Mouse (Mus musculus) stomach, embryonic 14.5 days (tissue): ENCODE measurements around the gene Eif3g. TPM values are rescaled to one million over a fixed set of nuclear protein-coding genes. Genes with fewer than 3 reads are reported as not detected.

Experiments used
- ATAC-seq: fragments of 200-750 bp; cut with Nextera tagmentation; 2 replicates; pipeline ENCODE4 v1.8.0; 2017; ENCODE audit warnings: low read depth, moderate TSS enrichment; ENCODE audit not compliant: insufficient number of reproducible peaks, insufficient read depth, low FRiP score
- H3K27ac ChIP-seq: fragments of 300-500 bp; sonication (generic); 2 replicates; pipeline ENCODE4 v1.5.1; 2014; ENCODE audit warnings: mild to moderate bottlenecking, low read length, moderate library complexity, mixed read lengths
- H3K27me3 ChIP-seq: fragments of 300-500 bp; sonication (generic); 2 replicates; pipeline ENCODE4 v1.6.1; 2014; ENCODE audit warnings: low read length, control low read depth, mixed read lengths; ENCODE audit not compliant: control insufficient read depth, insufficient read depth
- H3K36me3 ChIP-seq: fragments of 300-500 bp; sonication (generic); 2 replicates; pipeline ENCODE4 v1.6.1; 2014; ENCODE audit warnings: mild to moderate bottlenecking, control low read depth, low read length, moderate library complexity, mixed read lengths; ENCODE audit not compliant: control insufficient read depth, insufficient read depth
- H3K4me1 ChIP-seq: fragments of 300-500 bp; sonication (generic); 2 replicates; pipeline ENCODE4 v1.6.1; 2014; ENCODE audit warnings: low read length, control low read depth, mixed read lengths; ENCODE audit not compliant: control insufficient read depth, insufficient read depth
- H3K4me2 ChIP-seq: fragments of 300-500 bp; sonication (generic); replicated peaks from 2 replicates; pipeline ENCODE4 v1.6.1; 2014; ENCODE audit warnings: low read depth, low read length, control low read depth
- H3K4me3 ChIP-seq: fragments of 300-500 bp; sonication (generic); 2 replicates; pipeline ENCODE4 v1.5.1; 2014; ENCODE audit warnings: low read depth, low read length, control low read depth
- H3K9ac ChIP-seq: fragments of 300-500 bp; sonication (generic); replicated peaks from 2 replicates; pipeline ENCODE4 v1.6.1; 2014; ENCODE audit warnings: low read depth, mild to moderate bottlenecking, control low read depth, low read length, moderate library complexity, mixed read lengths
- H3K9me3 ChIP-seq: fragments of 300-500 bp; sonication (generic); 2 replicates; pipeline ENCODE4 v1.6.1; 2016; ENCODE audit warnings: low read depth, low read length, control low read depth; ENCODE audit not compliant: control insufficient read depth
- WGBS: fragments of 180-500 bp; shearing (Covaris S2); extraction: QIAGEN DNeasy Blood & Tissue Kit; methylation state at CpG from one replicate; pipeline ENCODE4 v1.1.7; 2014; 5-methylcytosine and 5-hydroxymethylcytosine counted together
- polyA plus RNA-seq: library from polyadenylated mRNA; unstranded; fragments of >200 nt; fragmentation: Nextera tagmentation; extraction: Ambion mirVana; gene quantifications from 2 replicates; pipeline ENCODE4 v1.2.1, GENCODE M21; 2014

Eif3g gene
- polyA plus RNA-seq, 1 experiment from 2014 or later: 289 TPM

DNA sequence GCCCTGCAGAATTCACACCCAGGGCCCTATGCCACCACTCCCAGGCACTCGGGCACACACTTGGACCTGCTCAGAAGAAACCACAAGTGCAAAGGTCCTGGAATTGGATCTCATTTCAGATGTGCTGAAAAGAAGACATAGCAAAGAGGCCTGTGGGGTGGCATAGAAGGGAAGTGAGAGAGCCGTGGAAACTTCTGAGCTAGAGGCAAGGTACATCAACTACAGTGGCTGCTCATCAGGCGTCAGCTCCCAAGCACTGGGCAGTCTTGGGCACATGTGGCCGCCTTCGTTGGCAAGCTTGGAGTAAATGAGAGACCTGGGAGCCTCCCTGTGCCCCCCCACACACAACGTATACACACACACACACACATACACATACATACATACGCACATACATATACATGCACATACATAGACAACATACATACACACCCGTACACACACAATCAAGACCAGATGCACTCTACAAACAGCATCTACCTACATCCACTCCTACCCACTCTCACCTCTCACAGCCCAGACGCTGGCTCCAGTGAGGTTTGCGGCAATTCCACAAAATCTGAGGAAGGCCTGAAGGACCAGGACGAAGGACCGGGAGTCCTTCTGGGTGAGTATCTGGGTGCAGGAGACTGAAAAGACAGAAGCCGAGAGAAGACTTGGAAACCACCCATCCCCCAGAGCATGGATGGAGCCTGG is 19.2 kb downstream of the Eif3g start, which contains the start of gene Angptl6:
TSS of gene Angptl6 (minus strand) at position 631 of the 696 bp plus-strand sequence.
- Histone ChIP-seq H3K4me2 (peak within 1 kb of the TSS; percentile 63), H3K4me3 (peak within 1 kb of the TSS; percentile 35), H3K4me1 (peaks cover 10% of the 10 kb centered on the region; the same call in 1 of the 2 replicates), H3K9ac (peak within 1 kb of the TSS; percentile 42), H3K9me3 (no peaks in the 10 kb centered on the region), H3K27ac (peak within 1 kb of the TSS; percentile 94), H3K27me3 (no peaks in the 10 kb centered on the region), H3K36me3 (0 out of 2 replicates have a peak, but pooled peaks cover 3% of the 10 kb centered on the region)
- no peak for ATAC-seq
- WGBS: 78% methylated on average over 13 of the region's 13 CpGs

DNA sequence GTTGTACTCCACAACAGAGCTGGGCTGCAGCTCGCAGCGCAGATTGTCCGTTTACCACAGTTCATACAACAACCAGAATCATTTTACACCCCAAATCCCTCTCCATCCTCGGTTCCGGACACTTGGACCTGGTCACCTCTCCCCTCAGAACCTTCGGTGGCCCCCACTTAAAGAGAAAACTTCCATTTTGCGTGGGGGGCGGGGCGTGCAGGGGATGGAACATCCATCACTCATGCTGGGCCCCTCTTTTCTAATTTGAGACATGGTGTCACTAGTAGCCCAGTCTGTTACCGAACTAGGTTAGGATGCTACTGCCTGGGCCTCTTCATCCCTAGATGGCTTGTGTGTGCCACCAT is 19.7 kb downstream of the Eif3g start:
- Histone ChIP-seq H3K27me3 (no peaks in the 10 kb centered on the region), H3K9me3 (no peaks in the 10 kb centered on the region), H3K4me2 (peak overlapping the region; percentile 63), H3K4me3 (peak overlapping the region; percentile 35), H3K9ac (peak overlapping the region; percentile 42), H3K27ac (peak overlapping the region; percentile 94), H3K36me3 (0 out of 2 replicates have a peak, but pooled peaks cover 3% of the 10 kb centered on the region), H3K4me1 (peaks cover 10% of the 10 kb centered on the region; the same call in 1 of the 2 replicates)
- 15% methylated on average over 10 of the region's 10 CpGs for WGBS
- no peak for ATAC-seq

DNA sequence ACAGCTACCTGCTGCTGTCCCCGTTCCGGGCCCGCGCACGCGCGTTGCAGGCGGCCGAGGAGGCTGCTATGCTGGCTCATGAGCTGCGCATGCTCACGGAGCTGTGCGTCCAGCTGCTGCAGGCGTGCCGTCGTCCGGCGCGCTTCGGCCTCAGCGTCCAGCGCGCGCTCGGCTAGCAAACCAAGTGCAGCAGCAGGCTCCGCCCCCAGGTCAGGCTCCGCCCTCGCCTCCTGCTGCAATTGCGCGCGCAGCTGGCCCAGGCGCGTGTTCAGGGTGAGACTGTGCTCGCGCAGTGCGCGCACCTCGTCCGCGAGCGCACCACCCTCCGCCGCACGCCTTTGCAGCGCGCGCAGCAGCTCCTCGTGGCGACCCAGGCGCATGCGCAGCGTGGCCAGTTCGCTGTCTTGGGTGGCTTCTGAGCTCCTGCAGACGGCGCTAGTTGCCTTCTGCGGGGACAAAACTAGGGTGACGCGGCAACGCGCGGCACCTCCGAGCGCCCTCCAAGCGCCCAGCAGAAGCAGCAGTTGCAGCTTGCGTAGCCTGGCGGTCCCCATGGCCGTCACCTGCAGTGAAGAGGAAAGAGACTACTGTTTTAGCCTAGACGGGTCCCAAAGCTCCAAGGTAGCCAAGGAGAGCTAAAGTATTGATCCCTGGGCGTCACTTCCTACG is 20.2 kb downstream of the Eif3g start:
- Histone ChIP-seq H3K4me1 (peaks cover 10% of the 10 kb centered on the region; the same call in 1 of the 2 replicates), H3K9ac (peak overlapping the region; percentile 42), H3K27ac (peak overlapping the region; percentile 94), H3K27me3 (no peaks in the 10 kb centered on the region), H3K4me3 (peak overlapping the region; percentile 35), H3K4me2 (peak overlapping the region; percentile 63), H3K36me3 (0 out of 2 replicates have a peak, but pooled peaks cover 3% of the 10 kb centered on the region), H3K9me3 (no peaks in the 10 kb centered on the region)
- WGBS: under 1% methylated on average over 69 of the region's 69 CpGs
- peak; percentile 92 for ATAC-seq

DNA sequence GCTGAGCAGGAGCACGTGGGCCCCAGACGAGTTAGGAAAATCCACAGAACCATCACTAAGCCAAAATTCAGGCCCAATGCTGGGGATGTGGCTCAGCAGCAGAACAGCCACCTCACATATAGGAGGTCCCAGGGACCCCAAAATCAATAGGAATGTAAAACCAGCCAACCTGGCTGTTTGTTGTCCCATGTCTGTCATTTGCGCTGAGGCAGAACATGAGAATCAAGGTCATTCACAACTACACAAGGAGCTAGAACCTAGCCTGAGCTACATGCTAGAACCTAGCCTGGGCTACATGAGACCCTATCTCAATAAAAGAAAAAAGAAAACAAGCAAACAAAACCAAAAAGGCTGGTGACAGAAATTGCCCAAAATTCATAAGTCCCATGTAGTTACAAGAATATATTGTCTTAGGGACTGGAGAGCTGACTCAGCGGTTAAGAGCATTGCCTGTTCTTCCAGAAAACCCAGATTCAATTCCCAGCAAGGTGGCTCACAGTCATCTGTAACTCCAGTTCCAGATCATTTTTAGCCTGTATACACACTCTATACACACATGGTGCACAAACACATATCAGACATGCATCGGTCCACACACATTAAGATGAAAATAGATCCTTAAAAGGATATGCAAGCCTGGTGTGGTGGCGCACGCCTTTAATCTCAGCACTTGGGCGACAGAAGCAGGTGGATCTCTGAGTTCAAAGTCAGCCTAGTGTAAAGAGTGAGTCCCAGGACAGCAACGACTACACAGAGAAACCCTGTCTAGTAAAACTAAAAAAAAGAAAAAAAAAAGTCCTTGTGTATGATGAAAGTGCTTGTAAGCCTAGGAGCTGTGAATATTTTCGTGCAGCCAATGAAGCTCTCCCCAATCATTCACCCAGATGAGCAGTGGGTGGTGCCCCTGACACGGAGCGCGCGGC is 21.0 kb downstream of the Eif3g start:
- Histone ChIP-seq H3K9me3 (no peaks in the 10 kb centered on the region), H3K4me1 (peaks cover 10% of the 10 kb centered on the region; the same call in 1 of the 2 replicates), H3K27ac (no peak overlapping the region), H3K9ac (0 out of 2 replicates have a peak overlapping the region, but pooled peaks have one; percentile 7), H3K4me2 (peak overlapping the region; percentile 63), H3K36me3 (0 out of 2 replicates have a peak, but pooled peaks cover 3% of the 10 kb centered on the region), H3K27me3 (no peaks in the 10 kb centered on the region), H3K4me3 (peak overlapping the region; percentile 35)
- 37% methylated on average over 14 of the region's 14 CpGs for WGBS
- no peak for ATAC-seq

DNA sequence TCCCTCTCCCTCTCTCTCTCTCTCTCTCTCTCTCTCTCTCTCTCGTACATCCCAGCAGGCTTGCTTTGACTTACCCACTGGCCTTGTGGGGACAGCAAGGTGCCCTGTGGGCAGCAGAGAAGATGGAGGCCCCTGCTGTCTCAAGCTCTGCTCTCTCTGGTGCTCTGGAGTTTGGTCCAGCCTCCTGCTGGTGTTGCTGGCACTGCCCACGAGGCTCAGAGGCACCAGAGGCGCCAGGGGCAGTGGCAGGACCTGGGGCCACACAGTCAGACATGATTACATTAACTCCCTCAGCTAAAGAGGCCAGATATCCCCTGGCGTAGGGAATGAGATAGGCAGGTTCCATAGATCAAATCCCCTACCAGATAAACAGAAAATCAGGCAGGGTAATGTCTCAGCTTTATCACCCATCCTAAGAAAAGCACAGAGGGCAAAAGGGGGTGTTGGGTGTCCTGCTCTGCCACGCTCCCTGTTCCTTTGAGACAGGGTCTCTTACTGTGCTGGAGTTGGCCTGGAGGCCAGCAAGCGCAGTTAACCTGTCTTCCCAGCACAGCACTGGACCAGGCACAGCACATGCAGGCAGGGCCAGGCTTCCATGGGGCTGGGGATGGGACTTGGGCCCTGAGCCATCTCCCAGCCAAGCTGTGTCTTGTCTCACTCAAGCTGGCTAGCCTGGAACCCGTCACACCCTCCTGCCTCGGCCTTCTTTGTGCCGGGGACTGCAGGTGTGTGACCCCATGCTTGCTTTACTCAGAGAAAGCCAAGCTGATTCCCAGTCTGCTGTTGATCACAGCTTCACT is 21.9 kb downstream of the Eif3g start:
- ATAC-seq: no peak
- H3K9ac ChIP-seq: no peak overlapping the region
- no peak overlapping the region for H3K4me3 ChIP-seq
- 0 out of 2 replicates have a peak, but pooled peaks cover 3% of the 10 kb centered on the region for H3K36me3 ChIP-seq
- H3K4me2 ChIP-seq: no peak overlapping the region
- H3K27ac ChIP-seq: no peak overlapping the region
- no peaks in the 10 kb centered on the region for H3K9me3 ChIP-seq
- H3K27me3 ChIP-seq: no peaks in the 10 kb centered on the region
- 64% methylated on average over 8 of the region's 9 CpGs for WGBS
- H3K4me1 ChIP-seq: peaks cover 10% of the 10 kb centered on the region; the same call in 1 of the 2 replicates

DNA sequence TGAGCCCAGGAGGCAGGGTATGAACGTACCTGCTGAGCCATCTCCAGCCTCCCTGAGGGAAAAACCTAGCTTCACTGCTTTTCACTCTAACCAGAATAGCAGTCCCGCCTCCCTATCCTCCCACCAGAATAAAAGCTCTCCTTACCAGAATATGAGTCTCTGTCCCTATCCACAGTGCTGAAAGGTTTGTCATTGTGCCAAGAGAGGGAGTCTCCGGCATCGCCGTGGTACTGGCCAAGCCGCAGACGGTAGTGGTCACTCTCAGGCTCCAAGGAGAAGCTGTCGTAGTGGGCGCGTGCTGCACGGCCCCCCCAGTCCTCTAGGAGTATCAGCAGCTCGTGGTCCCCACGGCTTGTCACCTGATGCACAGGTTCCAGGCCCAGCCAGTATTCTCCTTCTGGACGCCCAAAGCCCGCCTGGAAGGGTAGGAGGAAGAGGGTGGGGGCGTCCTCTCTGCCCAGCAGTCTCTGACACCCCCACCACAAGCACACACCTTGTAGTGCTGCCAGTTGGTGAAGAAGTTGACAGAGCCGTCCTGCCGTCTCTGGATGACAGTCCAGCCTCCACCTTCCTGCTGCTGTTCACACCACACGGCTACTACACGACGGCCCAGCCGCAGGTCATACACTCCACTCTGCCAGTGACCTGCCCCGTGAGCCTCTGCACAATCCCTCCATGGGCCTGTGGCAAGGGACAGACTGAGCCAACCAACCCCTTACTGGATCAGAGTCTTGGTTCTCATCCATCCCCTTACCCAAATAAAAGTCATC is 23.2 kb downstream of the Eif3g start:
- Histone ChIP-seq H3K36me3 (0 out of 2 replicates have a peak, but pooled peaks cover 3% of the 10 kb centered on the region), H3K9me3 (no peaks in the 10 kb centered on the region), H3K9ac (no peak overlapping the region), H3K27me3 (no peaks in the 10 kb centered on the region), H3K4me2 (no peak overlapping the region), H3K4me1 (peaks cover 10% of the 10 kb centered on the region; the same call in 1 of the 2 replicates), H3K27ac (no peak overlapping the region), H3K4me3 (no peak overlapping the region)
- WGBS: 64% methylated on average over 23 of the region's 23 CpGs
- no peak for ATAC-seq

DNA sequence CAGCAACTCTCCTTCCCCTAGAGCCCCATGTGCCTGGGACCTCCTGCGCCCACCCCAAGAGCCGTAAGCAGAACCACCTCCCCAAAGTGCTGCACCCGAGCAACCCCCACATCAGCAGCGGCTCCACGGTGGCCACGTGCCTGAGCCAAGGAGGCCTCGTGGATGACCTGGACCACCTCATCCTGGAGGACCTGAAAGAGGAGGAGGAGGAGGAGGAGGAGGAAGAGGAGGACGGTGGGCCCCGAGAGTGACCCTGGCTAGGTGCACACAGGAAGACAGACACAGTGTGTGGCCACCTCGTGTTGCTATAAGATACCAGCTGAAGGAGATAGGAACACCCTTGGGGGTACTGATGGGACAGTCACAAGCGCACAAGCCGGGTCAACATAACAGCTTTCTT is 24.9 kb downstream of the Eif3g start:
- no peak overlapping the region for H3K27ac ChIP-seq
- H3K4me3 ChIP-seq: no peak overlapping the region
- 83% methylated on average over 12 of the region's 12 CpGs for WGBS
- H3K4me1 ChIP-seq: 0 out of 2 replicates have a peak, but pooled peaks cover 4% of the 10 kb centered on the region
- 0 out of 2 replicates have a peak, but pooled peaks cover 3% of the 10 kb centered on the region for H3K36me3 ChIP-seq
- peaks cover 8% of the 10 kb centered on the region; the same call in 1 of the 2 replicates for H3K27me3 ChIP-seq
- no peak overlapping the region for H3K4me2 ChIP-seq
- no peaks in the 10 kb centered on the region for H3K9me3 ChIP-seq
- no peak overlapping the region for H3K9ac ChIP-seq
- ATAC-seq: no peak
